Mouse (Mus musculus): ENCODE results near the gene Gm45208.
"Not testable (repeated sequence)": the region's sequence is repeated elsewhere in the genome, so short reads cannot be mapped to it uniquely, and the experiment has no call there.

Gm45208 gene

DNA sequence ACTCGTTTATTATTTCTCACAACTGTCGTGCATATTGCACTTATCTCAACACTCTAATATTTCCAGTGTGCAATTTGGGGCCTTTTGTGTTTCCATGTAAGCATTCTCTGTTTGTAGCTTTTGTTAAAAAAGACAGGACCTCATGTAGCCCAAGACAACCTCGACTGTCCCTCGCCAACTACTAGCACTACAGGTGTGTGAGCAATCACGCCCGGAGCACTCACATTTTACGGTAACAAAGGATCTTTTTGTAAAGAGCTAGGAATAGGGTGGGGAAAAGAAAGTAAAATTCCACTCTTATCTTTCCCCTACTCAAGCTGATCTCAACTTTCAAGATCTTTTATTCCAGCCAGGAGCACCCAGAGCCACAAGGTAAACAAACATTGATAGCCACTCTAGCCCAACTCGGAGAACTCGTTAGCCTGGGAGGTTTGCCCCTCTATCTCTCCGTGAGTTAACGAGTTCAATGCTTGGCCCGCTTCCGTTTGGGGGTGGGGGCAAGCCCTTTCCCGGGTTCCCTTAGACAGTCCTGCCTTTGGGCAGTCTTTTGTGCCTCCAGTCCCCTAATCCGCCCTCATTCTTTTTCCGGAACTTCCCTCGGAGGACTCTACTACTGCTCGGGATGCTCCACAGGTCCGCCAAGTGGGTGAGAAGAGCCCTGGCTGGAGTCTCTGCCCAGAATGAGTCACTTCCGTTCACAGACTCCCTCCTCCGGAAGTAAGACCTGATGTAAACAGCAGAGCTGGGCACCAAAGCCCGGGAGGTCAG, at the start of gene Gm45208:
TSS of gene Gm45208 (plus strand) at position 732 of the 768 bp plus-strand sequence.
- peak; percentile 79 for DNase-seq

DNA sequence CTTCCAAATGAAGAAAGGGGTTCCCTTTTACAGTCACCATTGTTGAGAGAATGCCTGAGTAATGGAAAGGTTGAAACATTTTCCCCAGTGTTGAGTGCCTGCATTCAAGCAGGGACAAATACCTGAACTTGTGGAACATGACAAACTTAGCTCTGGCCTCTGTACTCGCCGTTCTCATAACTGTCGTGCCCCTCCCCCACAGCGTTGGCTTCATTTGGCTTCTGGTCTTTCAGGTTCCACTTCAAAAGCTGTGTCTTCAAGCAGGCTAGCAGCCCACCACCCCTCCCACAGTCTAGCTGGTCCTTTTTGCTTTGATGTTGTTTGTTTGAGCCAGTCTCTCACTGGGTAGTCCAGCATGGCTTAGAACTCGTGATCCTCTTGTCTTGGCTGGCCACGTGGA, 49.3 kb upstream of the Gm45208 start:
- no peak for DNase-seq

DNA sequence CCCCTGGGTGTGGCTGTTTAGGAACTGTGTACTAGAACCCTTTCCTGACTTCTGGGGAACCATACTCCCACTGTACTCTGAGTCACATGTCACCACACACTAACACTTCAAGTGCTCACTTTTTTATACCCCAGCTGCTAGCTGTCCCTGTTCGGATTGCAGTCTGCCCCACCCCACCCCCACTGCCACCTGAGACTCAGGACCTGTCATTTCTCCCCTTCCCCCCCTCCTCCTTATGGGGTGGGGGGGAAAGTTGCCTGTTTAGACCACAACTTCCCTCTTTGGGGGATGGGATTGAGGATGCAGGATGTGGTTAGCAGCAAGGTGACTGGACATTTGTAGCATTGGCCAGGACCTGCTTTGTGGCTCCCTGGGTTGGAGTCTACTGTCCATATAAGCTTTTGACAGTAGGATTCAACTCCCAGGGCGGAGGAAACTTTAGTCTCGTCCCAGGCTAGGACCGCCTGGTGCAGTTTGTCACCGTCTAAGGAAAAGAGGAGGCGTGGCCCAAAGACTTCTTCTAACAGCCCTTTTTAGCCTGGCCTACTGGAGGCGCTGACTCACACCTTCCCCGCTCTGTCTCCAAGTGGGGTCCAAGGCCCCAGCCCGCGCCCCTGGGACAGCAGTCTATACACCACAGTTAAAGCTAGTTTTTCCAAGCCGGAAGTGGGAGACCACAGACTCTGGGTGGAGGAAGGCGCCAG, 48.3 kb upstream of the Gm45208 start:
- no peak for DNase-seq

GRCm38 (mm10) chrX:7674284-7675000, 47.6 kb upstream of the Gm45208 start:
- DNase-seq: peak; percentile 21

DNA sequence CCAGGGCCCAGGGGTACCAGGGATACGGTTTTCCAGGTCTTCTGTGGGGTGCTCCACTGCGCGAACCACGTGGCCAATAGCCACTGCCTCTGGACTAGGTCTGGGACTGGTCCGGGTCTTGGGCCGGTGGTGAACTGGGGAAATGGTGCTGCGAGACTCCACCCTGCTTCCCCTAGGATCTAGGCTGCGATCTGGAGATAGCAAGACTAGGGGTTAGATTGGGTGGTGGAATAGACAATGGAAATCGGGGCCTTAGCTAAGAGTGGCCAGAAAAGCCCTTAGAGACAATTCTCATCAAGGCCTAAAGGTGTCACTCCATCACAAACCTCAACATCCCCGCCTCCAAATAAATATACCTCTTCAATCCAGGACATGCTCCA, 47.1 kb upstream of the Gm45208 start:
- no peak for DNase-seq

DNA sequence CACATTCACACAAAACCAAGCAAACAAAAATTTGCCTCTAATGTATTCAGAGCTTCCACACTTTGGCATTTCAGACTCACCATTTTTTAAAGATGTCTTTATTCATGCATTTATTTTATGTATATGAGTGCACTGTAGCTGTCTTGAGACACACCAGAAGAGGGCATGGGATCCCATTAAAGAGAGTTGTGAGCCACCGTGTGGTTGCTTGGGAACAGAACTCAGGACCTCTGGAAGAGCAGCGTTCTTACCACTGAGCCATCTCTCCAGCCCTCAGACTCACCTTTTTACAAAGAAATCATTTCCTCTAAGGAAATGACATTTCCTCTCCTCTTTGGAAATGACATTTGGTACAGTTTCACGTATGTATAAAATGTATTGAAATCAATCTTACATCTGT, 43.1 kb upstream of the Gm45208 start:
- no peak for DNase-seq

GRCm38 (mm10) chrX:7679405-7680056, 42.5 kb upstream of the Gm45208 start:
- peak; percentile 93 for DNase-seq

- DNase-seq: no peak
Observed at GRCm38 (mm10) chrX:7680057-7680412, 42.0 kb upstream of the Gm45208 start.

DNA sequence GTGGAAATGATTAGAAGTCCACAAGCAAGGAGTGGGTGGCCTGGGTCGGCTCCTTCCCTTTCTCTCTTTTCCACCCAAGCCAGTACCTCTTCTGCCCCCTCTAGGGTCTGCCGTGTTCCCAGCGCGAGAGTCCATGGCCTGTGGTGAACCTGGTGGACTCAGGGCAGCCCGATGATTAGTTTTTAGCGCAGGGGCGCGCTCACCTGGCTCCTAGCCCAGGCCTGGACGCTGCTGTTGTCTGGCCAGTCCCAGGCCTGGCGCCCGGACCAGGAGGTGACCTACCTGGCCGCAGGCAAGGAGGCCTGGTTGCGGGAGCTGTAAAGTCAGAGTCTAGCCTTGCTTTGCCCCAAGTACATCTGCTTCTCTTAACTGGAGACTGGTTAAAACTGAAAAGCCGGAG, 41.2 kb upstream of the Gm45208 start, which contains the start of gene Magix:
TSS of gene Magix (minus strand) at position 388 of the 400 bp plus-strand sequence.
- peak; percentile 68 for DNase-seq

GRCm38 (mm10) chrX:7688321-7688720, 33.7 kb upstream of the Gm45208 start:
- no peak for DNase-seq

- no peak for DNase-seq
Observed at GRCm38 (mm10) chrX:7690486-7690885, 31.6 kb upstream of the Gm45208 start.

DNA sequence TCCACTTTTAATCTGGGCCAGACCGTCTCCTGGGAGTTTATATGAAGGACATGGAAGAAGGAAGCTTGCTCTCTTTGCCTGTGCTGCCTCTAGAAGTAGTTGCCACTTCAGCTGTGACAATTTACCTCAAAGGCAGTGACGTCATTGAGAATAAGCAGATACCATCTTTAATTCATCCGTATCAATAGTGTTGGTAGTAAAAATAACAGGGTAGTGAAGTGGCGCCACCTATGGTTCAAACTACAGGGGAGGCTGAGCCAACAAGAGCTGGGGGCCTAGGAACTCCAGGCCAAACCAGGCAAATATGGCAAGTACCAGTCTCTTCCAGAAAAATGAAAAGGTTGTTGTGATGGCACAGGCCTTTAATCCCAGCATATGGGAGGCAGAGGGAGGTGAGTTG, 29.2 kb upstream of the Gm45208 start:
- peak; percentile 36 for DNase-seq

- no peak for DNase-seq
Observed at GRCm38 (mm10) chrX:7696520-7696919, 25.5 kb upstream of the Gm45208 start.

DNA sequence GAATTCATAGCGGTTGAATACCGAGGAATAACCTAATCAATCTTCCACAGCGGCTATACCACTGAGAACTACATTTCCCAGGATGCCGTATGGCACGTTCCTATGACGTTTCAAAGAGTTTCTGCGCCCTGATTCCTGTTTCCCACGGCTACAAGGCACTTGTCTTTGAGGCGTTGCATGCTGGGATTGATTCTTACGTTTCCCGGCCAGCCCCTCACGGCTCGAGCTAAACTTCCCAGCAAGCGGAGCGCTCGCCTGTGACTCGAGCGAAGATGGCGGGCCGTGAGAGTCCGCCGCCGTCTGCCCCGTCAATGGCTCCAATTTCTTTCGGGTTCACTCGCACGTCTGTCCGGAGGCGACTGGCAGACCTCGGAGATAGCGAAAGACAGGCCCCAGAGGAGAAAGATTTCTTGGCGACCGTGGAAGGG, 25.1 kb upstream of the Gm45208 start, which contains the start of gene Gpkow:
TSS of gene Gpkow (plus strand) at position 178 of the 428 bp plus-strand sequence.
- DNase-seq: peak; percentile 82

- not testable (repeated sequence) for DNase-seq
Observed at GRCm38 (mm10) chrX:7713764-7714134, 8.3 kb upstream of the Gm45208 start.

GRCm38 (mm10) chrX:7714135-7714899, 7.7 kb upstream of the Gm45208 start, which contains the start of gene Wdr45:
TSS of gene Wdr45 (plus strand) at chrX:7714333.
- peak; percentile 91 for DNase-seq

DNA sequence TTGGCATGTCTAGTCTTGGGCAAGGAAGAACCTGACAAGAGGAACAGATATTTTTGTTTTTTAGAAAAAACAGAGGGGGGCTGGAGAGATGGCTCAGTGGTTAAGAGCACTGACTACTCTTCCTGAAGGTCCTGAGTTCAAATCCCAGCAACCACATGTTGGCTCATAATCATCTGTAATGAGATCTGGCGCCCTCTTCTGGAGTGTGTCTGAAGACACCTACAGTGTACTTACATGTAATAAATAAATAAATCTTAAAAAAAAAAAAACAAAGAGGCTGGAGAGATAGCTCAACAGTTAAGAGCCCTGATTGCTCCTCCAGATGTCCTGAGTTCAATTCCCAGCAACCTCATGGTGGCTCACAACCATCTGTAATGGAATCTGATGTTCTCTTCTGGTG, 6.0 kb upstream of the Gm45208 start:
- DNase-seq: not testable (repeated sequence)

DNA sequence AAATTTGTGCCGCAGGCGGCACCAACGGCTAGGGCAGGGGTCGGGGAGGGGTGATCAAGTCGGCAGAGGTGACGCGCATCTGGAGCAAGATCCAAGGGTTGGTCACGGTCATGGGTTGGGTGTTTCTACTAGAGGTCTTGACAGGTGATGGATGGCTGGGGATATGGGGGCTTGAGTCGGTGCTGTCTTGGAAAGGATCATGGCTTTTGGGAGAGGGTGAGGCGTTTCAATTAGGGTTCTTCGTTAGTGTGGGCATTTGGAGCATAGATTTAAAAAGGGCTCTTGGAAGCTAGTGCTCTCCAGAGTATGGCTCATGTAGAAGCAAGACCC, 202 bp downstream of the Gm45208 start:
- no peak for DNase-seq

DNA sequence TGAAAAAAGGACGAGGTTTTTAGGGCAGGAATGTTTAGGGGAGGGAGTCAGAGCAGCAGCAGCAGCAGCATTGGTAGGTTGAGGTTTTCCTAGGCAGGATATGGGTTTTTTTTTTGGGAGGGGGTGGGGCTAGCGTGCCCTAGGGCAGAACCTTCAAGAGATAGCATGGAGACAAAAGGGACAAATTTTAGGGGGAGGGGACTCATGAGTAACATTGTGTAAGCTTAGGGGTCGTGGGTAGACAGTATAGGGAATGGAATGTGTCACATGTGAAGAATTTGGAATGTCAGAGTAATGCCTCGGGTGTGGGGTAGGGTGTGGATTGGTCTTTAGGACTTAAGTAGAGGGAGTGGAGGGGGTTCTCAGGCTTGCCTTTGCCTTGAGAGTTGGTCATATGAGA, 646 bp downstream of the Gm45208 start:
- DNase-seq: no peak

GRCm38 (mm10) chrX:7724135-7724534, 2.1 kb downstream of the Gm45208 start:
- no peak for DNase-seq

GRCm38 (mm10) chrX:7725841-7726240, 3.8 kb downstream of the Gm45208 start:
- no peak for DNase-seq

- DNase-seq: no peak
Observed at GRCm38 (mm10) chrX:7727176-7727575, 5.1 kb downstream of the Gm45208 start.
